Mouse (Mus musculus) right cerebral cortex, postnatal 4 days (tissue): ENCODE data around the gene Adssl1.

ENCODE experiments used
- DNase-seq: peaks from one replicate; pipeline ENCODE4 v3.0.0-alpha.2; 2022

Gene Adssl1

GRCm38 (mm10) chr12:112679027-112679996 is 59.5 kb downstream of the Adssl1 start:
- DNase-seq, result no peak

DNA sequence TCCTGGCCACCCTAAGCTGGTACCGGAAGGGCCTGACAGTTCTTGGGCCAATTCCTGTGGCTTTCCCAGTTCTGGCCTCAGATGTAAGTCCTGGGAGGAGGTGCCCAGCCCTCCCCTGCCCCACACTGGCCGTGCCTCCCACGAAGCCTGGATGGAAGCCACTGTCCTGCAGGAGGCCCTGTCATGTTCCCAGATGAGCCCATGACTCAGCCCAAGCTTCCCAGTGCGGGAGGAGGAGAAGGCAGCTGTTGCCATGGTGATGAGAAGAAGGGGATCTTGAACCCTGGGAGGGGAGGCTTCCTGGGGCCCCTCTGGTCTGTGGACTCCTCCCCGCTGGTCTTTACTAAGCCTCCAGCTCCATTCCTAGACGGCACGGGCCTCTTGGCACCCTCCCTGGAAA is 63.5 kb downstream of the Adssl1 start:
- DNase-seq, result no peak

- no peak for DNase-seq
Measured at GRCm38 (mm10) chr12:112688458-112688857, 68.6 kb downstream of the Adssl1 start.
